Mouse (Mus musculus) olfactory bulb, adult 2 months (tissue): ENCODE results near the gene Ptprc.

Experiments
- CTCF ChIP-seq: fragments of 200-500 bp; IDR thresholded peaks from 2 replicates; pipeline ENCODE4 v1.5.1; 2012; ENCODE audit warnings: low read depth, mild to moderate bottlenecking, low read length, moderate library complexity; ENCODE audit not compliant: insufficient read depth
- POLR2A ChIP-seq: fragments of 200-500 bp; IDR thresholded peaks from 2 replicates; pipeline ENCODE4 v1.6.1; 2012; ENCODE audit warnings: mild to moderate bottlenecking, low read depth, low read length, moderate library complexity; ENCODE audit not compliant: insufficient read depth

DNA sequence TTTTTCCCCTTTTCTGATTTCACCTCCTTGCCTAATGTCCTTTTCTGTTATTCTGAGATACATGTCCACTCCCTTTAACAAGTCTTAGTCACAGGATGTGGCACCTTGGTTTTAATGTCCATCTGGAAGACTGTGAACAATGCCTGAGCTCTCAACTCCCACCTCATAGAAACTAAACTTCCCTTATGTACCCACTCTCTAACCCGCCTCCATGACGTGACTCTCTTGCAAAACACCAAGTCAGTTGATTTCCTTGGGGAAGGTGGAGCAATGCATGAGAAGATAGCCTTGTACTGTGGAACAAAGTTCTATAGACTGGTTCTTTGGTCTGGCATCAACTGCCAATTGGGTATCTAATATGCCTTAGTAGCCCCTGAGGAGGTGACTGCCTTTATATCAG, 16.6 kb downstream of the Ptprc start:
- TF ChIP-seq POLR2A (no peak), CTCF (no peak)
